Mouse (Mus musculus) cerebellum, adult 2 months (tissue): Measurements from ENCODE around the gene Zbtb20. TPM values are rescaled to one million over a fixed set of nuclear protein-coding genes. Genes with fewer than 3 reads are reported as not detected.
A peak's percentile ranks its signal among the peaks of the same experiment; 100 is the strongest.

Source experiments
- DNase-seq, 2 experiments: peaks; one replicate each; pipeline ENCODE4 v3.0.0; 2021
- H3K27ac ChIP-seq: fragments of 200-500 bp; 2 replicates; pipeline ENCODE4 v1.5.1; 2012; ENCODE audit warnings: low read length, control low read depth, inconsistent platforms; ENCODE audit not compliant: insufficient read depth
- H3K27me3 ChIP-seq: fragments of 200-500 bp; 2 replicates; pipeline ENCODE4 v1.6.1; 2012; ENCODE audit warnings: inconsistent platforms, mild to moderate bottlenecking, low read length, moderate library complexity; ENCODE audit not compliant: control insufficient read depth, insufficient read depth
- H3K4me1 ChIP-seq: fragments of 200-500 bp; 2 replicates; pipeline ENCODE4 v1.6.1; 2011; ENCODE audit warnings: low read length; ENCODE audit not compliant: control insufficient read depth, insufficient read depth
- H3K4me3 ChIP-seq: fragments of 200-500 bp; replicated peaks from 2 replicates; pipeline ENCODE3; 2011; ENCODE audit warnings: mild to moderate bottlenecking, low read depth, low read length, control low read depth; ENCODE audit not compliant: insufficient read depth
- CTCF ChIP-seq: fragments of 200-500 bp; IDR thresholded peaks from 2 replicates; pipeline ENCODE4 v1.5.1; 2011; ENCODE audit warnings: low read depth, mild to moderate bottlenecking, control low read depth, low read length, moderate library complexity, borderline replicate concordance; ENCODE audit not compliant: insufficient read depth
- POLR2A ChIP-seq: fragments of 200-500 bp; IDR thresholded peaks from 2 replicates; pipeline ENCODE4 v1.6.1; 2011; ENCODE audit warnings: low read length, control low read depth, borderline replicate concordance; ENCODE audit not compliant: insufficient read depth
- WGBS: fragments of 180-500 bp; shearing (Covaris S2); methylation state at CpG from one replicate; pipeline ENCODE4 v1.1.7; 2018; 5-methylcytosine and 5-hydroxymethylcytosine counted together
- polyA plus RNA-seq: library from polyadenylated mRNA; depleted of rRNA; stranded (reverse); fragments of >200 nt; gene quantifications from 2 replicates; pipeline ENCODE4 v1.2.3, GENCODE M21; 2012

The Zbtb20 gene
- polyA plus RNA-seq, 1 experiment: 25.2 TPM

- no peaks in the 10 kb centered on the region for H3K27me3 ChIP-seq
- DNase-seq: no peak
- no peak for TF ChIP-seq POLR2A
- no peak for TF ChIP-seq CTCF
- 88% methylated on average over 7 of the region's 7 CpGs for WGBS
- no peaks in the 10 kb centered on the region for H3K4me1 ChIP-seq
- H3K27ac ChIP-seq: no peak overlapping the region
- H3K4me3 ChIP-seq: no peak overlapping the region
Measured at GRCm38 (mm10) chr16:42885964-42886363, 10.3 kb downstream of the Zbtb20 start.

GRCm38 (mm10) chr16:42897125-42897693, 21.5 kb downstream of the Zbtb20 start:
- WGBS: 71% methylated on average over 3 of the region's 3 CpGs
- H3K27me3 ChIP-seq: no peaks in the 10 kb centered on the region
- peak; percentile 35 to 38 for DNase-seq
- TF ChIP-seq CTCF (no peak), POLR2A (no peak)
- no peak overlapping the region for H3K27ac ChIP-seq
- no peaks in the 10 kb centered on the region for H3K4me1 ChIP-seq
- no peak overlapping the region for H3K4me3 ChIP-seq

GRCm38 (mm10) chr16:42900328-42900727, 24.6 kb downstream of the Zbtb20 start:
- DNase-seq: no peak
- TF ChIP-seq CTCF (no peak), POLR2A (no peak)
- H3K27ac ChIP-seq: no peak overlapping the region
- no peaks in the 10 kb centered on the region; the same call in 1 of the 2 replicates for H3K4me1 ChIP-seq
- H3K27me3 ChIP-seq: no peaks in the 10 kb centered on the region
- no peak overlapping the region for H3K4me3 ChIP-seq
- WGBS: 92% methylated on average over 1 of the region's 1 CpGs

- 19% methylated on average over 4 of the region's 4 CpGs for WGBS
- peak; percentile 53 to 59 for DNase-seq
- TF ChIP-seq POLR2A (no peak; the same call in 1 of the 2 replicates), CTCF (no peak)
- Histone ChIP-seq H3K4me1 (peaks cover 13% of the 10 kb centered on the region), H3K27ac (peak overlapping the region; percentile 92), H3K4me3 (peak overlapping the region; percentile 88), H3K27me3 (no peaks in the 10 kb centered on the region)
Measured at GRCm38 (mm10) chr16:42907283-42907701, 31.6 kb downstream of the Zbtb20 start.

GRCm38 (mm10) chr16:42908381-42908780, 32.7 kb downstream of the Zbtb20 start:
- Histone ChIP-seq H3K27ac (no peak overlapping the region), H3K4me1 (peaks cover 13% of the 10 kb centered on the region), H3K4me3 (no peak overlapping the region), H3K27me3 (no peaks in the 10 kb centered on the region)
- no peak for DNase-seq
- TF ChIP-seq CTCF (no peak), POLR2A (no peak)

- TF ChIP-seq POLR2A: no peak
- Histone ChIP-seq H3K27ac (no peak overlapping the region), H3K4me1 (peaks cover 13% of the 10 kb centered on the region), H3K27me3 (no peaks in the 10 kb centered on the region), H3K4me3 (no peak overlapping the region)
- 71% methylated on average over 5 of the region's 5 CpGs for WGBS
- no peak for DNase-seq
Measured at GRCm38 (mm10) chr16:42908896-42909295, 33.2 kb downstream of the Zbtb20 start.

GRCm38 (mm10) chr16:42910016-42910415, 34.3 kb downstream of the Zbtb20 start:
- TF ChIP-seq POLR2A (no peak), CTCF (no peak)

GRCm38 (mm10) chr16:42910716-42911115, 35.0 kb downstream of the Zbtb20 start:
- Histone ChIP-seq H3K27me3 (no peaks in the 10 kb centered on the region), H3K4me1 (peaks cover 12% of the 10 kb centered on the region; the same call in 1 of the 2 replicates), H3K27ac (peak overlapping the region; percentile 58), H3K4me3 (no peak overlapping the region)
- TF ChIP-seq CTCF (no peak), POLR2A (no peak)
- WGBS: 7% methylated on average over 3 of the region's 3 CpGs
- DNase-seq: peak; percentile 61 to 79

More at GRCm38 (mm10) chr16:42910016-42910415, 34.3 kb downstream of the Zbtb20 start:
- 14% methylated on average over 4 of the region's 4 CpGs for WGBS
- Histone ChIP-seq H3K4me1 (peaks cover 13% of the 10 kb centered on the region; the same call in 1 of the 2 replicates), H3K27ac (peak overlapping the region; percentile 75), H3K27me3 (no peaks in the 10 kb centered on the region), H3K4me3 (peak overlapping the region; percentile 6)
- DNase-seq: peak; percentile 38 to 56
